Mouse (Mus musculus) spleen, adult 2 months (tissue): ENCODE data around the gene Utp20. TPM values are rescaled to one million over a fixed set of nuclear protein-coding genes. Genes with fewer than 3 reads are reported as not detected.
"Not testable (repeated sequence)": the region's sequence is repeated elsewhere in the genome, so short reads cannot be mapped to it uniquely, and the experiment has no call there.

ENCODE experiments used
- DNase-seq, 2 experiments: peaks; one replicate each; pipeline versions ENCODE4 v3.0.0 to v3.0.0-alpha.2; 2012 to 2021; ENCODE audit warnings: low spot score in 2 of 2, low read depth in 1 of 2
- H3K27ac ChIP-seq: fragments of 200-500 bp; 2 replicates; pipeline ENCODE4 v1.5.1; 2012; ENCODE audit warnings: low read length, inconsistent platforms; ENCODE audit not compliant: insufficient read depth
- H3K27me3 ChIP-seq: fragments of 200-500 bp; 2 replicates; pipeline ENCODE4 v1.6.1; 2012; ENCODE audit warnings: mild to moderate bottlenecking, moderate library complexity, low read length, inconsistent platforms; ENCODE audit not compliant: control insufficient read depth, insufficient read depth
- H3K36me3 ChIP-seq: fragments of 200-500 bp; 2 replicates; pipeline ENCODE4 v1.6.1; 2012; ENCODE audit warnings: mild to moderate bottlenecking, low read length, inconsistent platforms; ENCODE audit not compliant: control insufficient read depth, insufficient read depth
- H3K4me1 ChIP-seq: fragments of 200-500 bp; 2 replicates; pipeline ENCODE4 v1.6.1; 2011; ENCODE audit warnings: inconsistent platforms; ENCODE audit not compliant: control insufficient read depth, insufficient read depth, insufficient read length
- H3K4me3 ChIP-seq: fragments of 200-500 bp; 2 replicates; pipeline ENCODE4 v1.5.1; 2011; ENCODE audit warnings: mild to moderate bottlenecking, inconsistent platforms; ENCODE audit not compliant: insufficient read depth, insufficient read length; ENCODE audit errors: extremely low read depth
- CTCF ChIP-seq: fragments of 200-500 bp; IDR thresholded peaks from 2 replicates; pipeline ENCODE4 v1.5.1; 2011; ENCODE audit warnings: mild to moderate bottlenecking, inconsistent platforms; ENCODE audit not compliant: insufficient read depth, insufficient read length, insufficient replicate concordance; ENCODE audit errors: extremely low read depth
- POLR2A ChIP-seq: fragments of 200-500 bp; IDR thresholded peaks from 2 replicates; pipeline ENCODE4 v1.6.1; 2011; ENCODE audit warnings: low read depth, low read length, inconsistent platforms
- WGBS: fragments of 180-500 bp; shearing (Covaris S2); methylation state at CpG from one replicate; pipeline ENCODE4 v1.1.7; 2018; 5-methylcytosine and 5-hydroxymethylcytosine counted together
- polyA plus RNA-seq: library from polyadenylated mRNA; depleted of rRNA; stranded (reverse); fragments of >200 nt; gene quantifications from 2 replicates; pipeline ENCODE4 v1.2.3, GENCODE M21; 2012

Gene Utp20
- polyA plus RNA-seq, 1 experiment: 4.2 TPM

- WGBS: 64% methylated on average over 5 of the region's 5 CpGs
- Histone ChIP-seq H3K27ac (no peak overlapping the region), H3K36me3 (peaks cover 38% of the 10 kb centered on the region)
These were observed 57.6 kb downstream of the Utp20 start for GRCm38 (mm10) chr10:88768961-88769360.

GRCm38 (mm10) chr10:88765431-88766142, 61.0 kb downstream of the Utp20 start:
- H3K27ac ChIP-seq: no peak overlapping the region
- no peak overlapping the region for H3K4me3 ChIP-seq
- H3K4me1 ChIP-seq: no peaks in the 10 kb centered on the region
- DNase-seq: no peak
- peaks cover 39% of the 10 kb centered on the region for H3K36me3 ChIP-seq
- no peaks in the 10 kb centered on the region for H3K27me3 ChIP-seq
- TF ChIP-seq POLR2A (no peak), CTCF (no peak)
- WGBS: 88% methylated on average over 15 of the region's 15 CpGs

More at GRCm38 (mm10) chr10:88768961-88769360, 57.6 kb downstream of the Utp20 start:
- H3K4me1 ChIP-seq: no peaks in the 10 kb centered on the region
- H3K27me3 ChIP-seq: no peaks in the 10 kb centered on the region
- no peak for DNase-seq
- no peak overlapping the region for H3K4me3 ChIP-seq
- TF ChIP-seq POLR2A (no peak), CTCF (no peak)

GRCm38 (mm10) chr10:88761524-88762212, 64.9 kb downstream of the Utp20 start:
- WGBS: 92% methylated on average over 13 of the region's 13 CpGs
- Histone ChIP-seq H3K36me3 (peaks cover 34% of the 10 kb centered on the region), H3K27ac (no peak overlapping the region), H3K4me1 (no peaks in the 10 kb centered on the region), H3K4me3 (no peak overlapping the region), H3K27me3 (no peaks in the 10 kb centered on the region)
- TF ChIP-seq POLR2A (no peak), CTCF (no peak)
- no peak for DNase-seq

- Histone ChIP-seq H3K4me3 (no peak overlapping the region), H3K27me3 (no peaks in the 10 kb centered on the region), H3K27ac (no peak overlapping the region), H3K4me1 (no peaks in the 10 kb centered on the region), H3K36me3 (peaks cover 30% of the 10 kb centered on the region)
- TF ChIP-seq CTCF (no peak), POLR2A (no peak)
- no peak for DNase-seq
- 83% methylated on average over 2 of the region's 2 CpGs for WGBS
These were observed 85.2 kb downstream of the Utp20 start for GRCm38 (mm10) chr10:88741426-88741825.

GRCm38 (mm10) chr10:88740781-88741180, 85.8 kb downstream of the Utp20 start:
- 96% methylated on average over 5 of the region's 5 CpGs for WGBS
- H3K27ac ChIP-seq: no peak overlapping the region
- no peaks in the 10 kb centered on the region for H3K4me1 ChIP-seq
- no peak overlapping the region for H3K4me3 ChIP-seq
- H3K27me3 ChIP-seq: no peaks in the 10 kb centered on the region
- no peak for TF ChIP-seq CTCF
- no peak for TF ChIP-seq POLR2A
- H3K36me3 ChIP-seq: peaks cover 30% of the 10 kb centered on the region
- DNase-seq: no peak

- 86% methylated on average over 1 of the region's 1 CpGs for WGBS
- TF ChIP-seq CTCF (no peak), POLR2A (no peak)
- peaks cover 25% of the 10 kb centered on the region for H3K36me3 ChIP-seq
- H3K4me1 ChIP-seq: no peaks in the 10 kb centered on the region
- DNase-seq: no peak
- H3K4me3 ChIP-seq: no peak overlapping the region
- no peak overlapping the region for H3K27ac ChIP-seq
- H3K27me3 ChIP-seq: no peaks in the 10 kb centered on the region
These were observed 86.8 kb downstream of the Utp20 start for GRCm38 (mm10) chr10:88739818-88740217.

GRCm38 (mm10) chr10:88739074-88739473, 87.5 kb downstream of the Utp20 start:
- peaks cover 21% of the 10 kb centered on the region for H3K36me3 ChIP-seq
- WGBS: 92% methylated on average over 8 of the region's 8 CpGs
- not testable (repeated sequence) for H3K4me1 ChIP-seq, DNase-seq, H3K4me3 ChIP-seq, H3K27ac ChIP-seq, H3K27me3 ChIP-seq
